Mouse (Mus musculus) megakaryocyte-erythroid progenitor cell, adult 5 weeks (primary cell): ENCODE measurements around the gene Samd4. TPM values are rescaled to one million over a fixed set of nuclear protein-coding genes. Genes with fewer than 3 reads are reported as not detected.

Experiments
- polyA plus RNA-seq: library from polyadenylated mRNA; stranded (reverse); fragments of >175 nt; gene quantifications from 2 replicates; pipeline ENCODE4 v1.2.3, GENCODE M21; 2012

Samd4 gene
- 0.36 and 0.53 TPM in 2 replicates for polyA plus RNA-seq

GRCm38 (mm10) chr14:46882431-46883067 lies at the start of gene Samd4:
Gene Samd4 (plus strand): TSS chr14:46882854.

Other genes with a start within 250 kb of the Samd4 start
- 2.3 and 2.5 TPM in 2 replicates for gene Cdkn3, start 122.3 kb upstream of the Samd4 start, polyA plus RNA-seq
- 135 and 164 TPM in 2 replicates for gene Cnih1, start 94.4 kb upstream of the Samd4 start, polyA plus RNA-seq
- gene Gmfb, start 60.6 kb upstream of the Samd4 start, polyA plus RNA-seq = 2.0 and 2.1 TPM in 2 replicates
- 10.9 and 11.7 TPM in 2 replicates for gene Cgrrf1, start 50.7 kb upstream of the Samd4 start, polyA plus RNA-seq